In genomic region chr12:99532342-99532741, GRCm38 (mm10) we compare ENCODE assay signal across 22 mouse cellular contexts.
"Had no signal": no experiment of that assay in that cellular context is flagged by ENCODE, and none has a peak within 500 bp of the region (broad histone marks: within the 10 kb centered on the region; RNA-seq: fewer than 3 reads in every experiment).

No protein-coding gene starts in this region.

- H3K9ac ChIP-seq: kidney, embryonic 15.5 days; limb, embryonic 12.5 days; limb, embryonic 15.5 days; lung, embryonic 15.5 days; midbrain, embryonic 12.5 days; midbrain, embryonic 15.5 days; neural tube, embryonic 13.5 days had no signal

- DNase-seq: kidney, adult 8-10 months; kidney, postnatal 10 days; kidney, postnatal 36 days; layer of hippocampus, postnatal 36 days; lung, adult 18-20 months; lung, postnatal 10 days; lung, postnatal 36 days; retina, postnatal 1 day; right cerebral cortex, postnatal 4 days; thymus, adult 2 months; thymus, postnatal 14 days; thymus, postnatal 4 days had no signal

- ATAC-seq: intestine, postnatal 0 days; midbrain, embryonic 15.5 days had no signal

- H3K36me3 ChIP-seq: midbrain, embryonic 15.5 days had no signal

- H3K4me2 ChIP-seq: kidney, embryonic 15.5 days; limb, embryonic 12.5 days; limb, embryonic 15.5 days; lung, embryonic 15.5 days; midbrain, embryonic 12.5 days; midbrain, embryonic 15.5 days; neural tube, embryonic 13.5 days had no signal

- H3K27ac ChIP-seq: kidney, embryonic 15.5 days; left cerebral cortex, adult 2 months; limb, embryonic 12.5 days; limb, embryonic 15.5 days; lung, embryonic 15.5 days; midbrain, embryonic 12.5 days; midbrain, embryonic 15.5 days; neural tube, embryonic 13.5 days; stomach, postnatal 0 days had no signal

- H3K4me1 ChIP-seq: midbrain, embryonic 15.5 days had no signal

- H3K9me3 ChIP-seq: limb, embryonic 15.5 days; lung, embryonic 15.5 days; midbrain, embryonic 15.5 days had no signal

- H3K4me3 ChIP-seq: kidney, embryonic 15.5 days; left cerebral cortex, adult 2 months; limb, embryonic 12.5 days; limb, embryonic 15.5 days; lung, embryonic 15.5 days; midbrain, embryonic 12.5 days; midbrain, embryonic 15.5 days; neural tube, embryonic 13.5 days had no signal

- H3K27me3 ChIP-seq: kidney, embryonic 15.5 days; limb, embryonic 12.5 days; limb, embryonic 15.5 days; lung, embryonic 15.5 days; midbrain, embryonic 12.5 days; midbrain, embryonic 15.5 days; neural tube, embryonic 13.5 days had no signal
